Mouse (Mus musculus): ENCODE results near the gene Hamp2. TPM values are rescaled to one million over a fixed set of nuclear protein-coding genes. Genes with fewer than 3 reads are reported as not detected.
"Not testable (repeated sequence)": the region's sequence is repeated elsewhere in the genome, so short reads cannot be mapped to it uniquely, and the experiment has no call there.

The Hamp2 gene
- polyA plus RNA-seq (2014; fragmentation: Nextera tagmentation; extraction: Ambion mirVana) = not detected in 2 replicates

GRCm38 (mm10) chr7:30924581-30924980, at the start of gene Hamp2:
Gene Hamp2, minus strand, starts transcription at chr7:30924681.
- WGBS = 82% methylated on average over 2 of the region's 2 CpGs
- not testable (repeated sequence) for DNase-seq (ENCODE audit: low spot score)

GRCm38 (mm10) chr7:30973501-30974289, 49.2 kb upstream of the Hamp2 start, which contains the start of gene Fam187b:
Gene Fam187b, plus strand, starts transcription at chr7:30973790.
- peak within 1 kb of the TSS; percentile 59 for H3K4me2 ChIP-seq (ENCODE audit: low read depth, low read length)
- H3K9me3 ChIP-seq (replicated peaks; ENCODE audit: control insufficient read depth, low read length) = no peaks in the 10 kb centered on the region
- no peak within 1 kb of the TSS for H3K27ac ChIP-seq (replicated peaks; ENCODE audit: low read depth, low read length)
- peak within 1 kb of the TSS; percentile 53 for H3K9ac ChIP-seq (replicated peaks; ENCODE audit: low read length)
- peaks cover 20% of the 10 kb centered on the region for H3K27me3 ChIP-seq (ENCODE audit: control insufficient read depth, insufficient read depth, low read length)
- DNase-seq (ENCODE audit: low spot score) = peak; percentile 88
- no peaks in the 10 kb centered on the region for H3K4me1 ChIP-seq (ENCODE audit: control insufficient read depth, insufficient read depth, low read length)
- H3K36me3 ChIP-seq (replicated peaks; ENCODE audit: control insufficient read depth, insufficient read depth, low read depth, low read length) = no peaks in the 10 kb centered on the region
- 0% methylated on average over 36 of the region's 37 CpGs for WGBS
- ATAC-seq (replicated peaks; ENCODE audit: insufficient number of reproducible peaks, low FRiP score, low TSS enrichment, low read depth) = peak; percentile 83
- H3K4me3 ChIP-seq (ENCODE audit: low read depth, low read length) = peak within 1 kb of the TSS; percentile 39

More at GRCm38 (mm10) chr7:30924581-30924980, at the start of gene Hamp2:
- H3K9me3 ChIP-seq (replicated peaks; ENCODE audit: control insufficient read depth, low read length); ATAC-seq (replicated peaks; ENCODE audit: insufficient number of reproducible peaks, low FRiP score, low TSS enrichment, low read depth); H3K36me3 ChIP-seq (replicated peaks; ENCODE audit: control insufficient read depth, insufficient read depth, low read depth, low read length); H3K27me3 ChIP-seq (ENCODE audit: control insufficient read depth, insufficient read depth, low read length); H3K4me3 ChIP-seq (ENCODE audit: low read depth, low read length); H3K9ac ChIP-seq (replicated peaks; ENCODE audit: low read length); H3K4me1 ChIP-seq (ENCODE audit: control insufficient read depth, insufficient read depth, low read length); H3K4me2 ChIP-seq (ENCODE audit: low read depth, low read length); H3K27ac ChIP-seq (replicated peaks; ENCODE audit: low read depth, low read length): not testable (repeated sequence)

- 1% methylated on average over 19 of the region's 19 CpGs for WGBS
- Histone ChIP-seq H3K27ac (replicated peaks; ENCODE audit: low read depth, low read length) (no peak within 1 kb of the TSS), H3K36me3 (replicated peaks; ENCODE audit: control insufficient read depth, insufficient read depth, low read depth, low read length) (no peaks in the 10 kb centered on the region), H3K9ac (replicated peaks; ENCODE audit: low read length) (peak within 1 kb of the TSS; percentile 53), H3K27me3 (ENCODE audit: control insufficient read depth, insufficient read depth, low read length) (peaks cover 20% of the 10 kb centered on the region), H3K4me2 (ENCODE audit: low read depth, low read length) (peak within 1 kb of the TSS; percentile 59), H3K4me1 (ENCODE audit: control insufficient read depth, insufficient read depth, low read length) (no peaks in the 10 kb centered on the region), H3K4me3 (ENCODE audit: low read depth, low read length) (peak within 1 kb of the TSS; percentile 39), H3K9me3 (replicated peaks; ENCODE audit: control insufficient read depth, low read length) (no peaks in the 10 kb centered on the region)
- ATAC-seq (replicated peaks; ENCODE audit: insufficient number of reproducible peaks, low FRiP score, low TSS enrichment, low read depth) (peak; percentile 68), DNase-seq (ENCODE audit: low spot score) (peak; percentile 55)
These were observed 48.7 kb upstream of the Hamp2 start, which contains the start of gene Lsr for GRCm38 (mm10) chr7:30973251-30973500. Gene Lsr, minus strand, starts transcription at chr7:30973464.

GRCm38 (mm10) chr7:30972426-30973250, 48.2 kb upstream of the Hamp2 start:
- H3K9ac ChIP-seq (replicated peaks; ENCODE audit: low read length) = peak overlapping the region; percentile 53
- peak overlapping the region; percentile 59 for H3K4me2 ChIP-seq (ENCODE audit: low read depth, low read length)
- peaks cover 20% of the 10 kb centered on the region for H3K27me3 ChIP-seq (ENCODE audit: control insufficient read depth, insufficient read depth, low read length)
- peak overlapping the region; percentile 39 for H3K4me3 ChIP-seq (ENCODE audit: low read depth, low read length)
- no peaks in the 10 kb centered on the region for H3K4me1 ChIP-seq (ENCODE audit: control insufficient read depth, insufficient read depth, low read length)
- no peaks in the 10 kb centered on the region for H3K9me3 ChIP-seq (replicated peaks; ENCODE audit: control insufficient read depth, low read length)
- 0 out of 2 replicates have a peak, but pooled peaks have one; percentile 4 for ATAC-seq (replicated peaks; ENCODE audit: insufficient number of reproducible peaks, low FRiP score, low TSS enrichment, low read depth)
- WGBS = 4% methylated on average over 41 of the region's 41 CpGs
- H3K36me3 ChIP-seq (replicated peaks; ENCODE audit: control insufficient read depth, insufficient read depth, low read depth, low read length) = no peaks in the 10 kb centered on the region
- no peak for DNase-seq (ENCODE audit: low spot score)
- no peak overlapping the region for H3K27ac ChIP-seq (replicated peaks; ENCODE audit: low read depth, low read length)

GRCm38 (mm10) chr7:30971901-30972300, 47.4 kb upstream of the Hamp2 start:
- no peak overlapping the region for H3K4me2 ChIP-seq (ENCODE audit: low read depth, low read length)
- H3K9me3 ChIP-seq (replicated peaks; ENCODE audit: control insufficient read depth, low read length) = no peaks in the 10 kb centered on the region
- H3K9ac ChIP-seq (replicated peaks; ENCODE audit: low read length) = no peak overlapping the region
- WGBS = 91% methylated on average over 15 of the region's 15 CpGs
- no peaks in the 10 kb centered on the region for H3K36me3 ChIP-seq (replicated peaks; ENCODE audit: control insufficient read depth, insufficient read depth, low read depth, low read length)
- H3K27me3 ChIP-seq (ENCODE audit: control insufficient read depth, insufficient read depth, low read length) = peaks cover 20% of the 10 kb centered on the region
- no peak for DNase-seq (ENCODE audit: low spot score)
- H3K27ac ChIP-seq (replicated peaks; ENCODE audit: low read depth, low read length) = no peak overlapping the region
- H3K4me1 ChIP-seq (ENCODE audit: control insufficient read depth, insufficient read depth, low read length) = no peaks in the 10 kb centered on the region
- ATAC-seq (replicated peaks; ENCODE audit: insufficient number of reproducible peaks, low FRiP score, low TSS enrichment, low read depth) = no peak
- H3K4me3 ChIP-seq (ENCODE audit: low read depth, low read length) = peak overlapping the region; percentile 39; the same call in 1 of the 2 replicates

GRCm38 (mm10) chr7:30969174-30969573, 44.7 kb upstream of the Hamp2 start:
- WGBS = 70% methylated on average over 4 of the region's 4 CpGs
- Histone ChIP-seq H3K27ac (replicated peaks; ENCODE audit: low read depth, low read length) (no peak overlapping the region), H3K36me3 (replicated peaks; ENCODE audit: control insufficient read depth, insufficient read depth, low read depth, low read length) (no peaks in the 10 kb centered on the region), H3K4me1 (ENCODE audit: control insufficient read depth, insufficient read depth, low read length) (no peaks in the 10 kb centered on the region), H3K9me3 (replicated peaks; ENCODE audit: control insufficient read depth, low read length) (no peaks in the 10 kb centered on the region), H3K4me2 (ENCODE audit: low read depth, low read length) (no peak overlapping the region), H3K9ac (replicated peaks; ENCODE audit: low read length) (no peak overlapping the region), H3K4me3 (ENCODE audit: low read depth, low read length) (no peak overlapping the region), H3K27me3 (ENCODE audit: control insufficient read depth, insufficient read depth, low read length) (peaks cover 20% of the 10 kb centered on the region)
- no peak for DNase-seq (ENCODE audit: low spot score)
- no peak for ATAC-seq (replicated peaks; ENCODE audit: insufficient number of reproducible peaks, low FRiP score, low TSS enrichment, low read depth)

GRCm38 (mm10) chr7:30968611-30969010, 44.1 kb upstream of the Hamp2 start:
- DNase-seq (ENCODE audit: low spot score) (no peak), ATAC-seq (replicated peaks; ENCODE audit: insufficient number of reproducible peaks, low FRiP score, low TSS enrichment, low read depth) (no peak)
- H3K4me1 ChIP-seq (ENCODE audit: control insufficient read depth, insufficient read depth, low read length) = no peaks in the 10 kb centered on the region
- no peaks in the 10 kb centered on the region for H3K9me3 ChIP-seq (replicated peaks; ENCODE audit: control insufficient read depth, low read length)
- H3K4me2 ChIP-seq (ENCODE audit: low read depth, low read length) = no peak overlapping the region
- no peak overlapping the region for H3K27ac ChIP-seq (replicated peaks; ENCODE audit: low read depth, low read length)
- no peaks in the 10 kb centered on the region for H3K36me3 ChIP-seq (replicated peaks; ENCODE audit: control insufficient read depth, insufficient read depth, low read depth, low read length)
- no peak overlapping the region for H3K4me3 ChIP-seq (ENCODE audit: low read depth, low read length)
- H3K27me3 ChIP-seq (ENCODE audit: control insufficient read depth, insufficient read depth, low read length) = peaks cover 20% of the 10 kb centered on the region
- 96% methylated on average over 8 of the region's 8 CpGs for WGBS
- H3K9ac ChIP-seq (replicated peaks; ENCODE audit: low read length) = no peak overlapping the region

- peaks cover 1% of the 10 kb centered on the region; the same call in 1 of the 2 replicates for H3K27me3 ChIP-seq (ENCODE audit: control insufficient read depth, insufficient read depth, low read length)
- no peaks in the 10 kb centered on the region for H3K36me3 ChIP-seq (replicated peaks; ENCODE audit: control insufficient read depth, insufficient read depth, low read depth, low read length)
- H3K4me1 ChIP-seq (ENCODE audit: control insufficient read depth, insufficient read depth, low read length) = no peaks in the 10 kb centered on the region
- ATAC-seq (replicated peaks; ENCODE audit: insufficient number of reproducible peaks, low FRiP score, low TSS enrichment, low read depth) = no peak
- no peaks in the 10 kb centered on the region for H3K9me3 ChIP-seq (replicated peaks; ENCODE audit: control insufficient read depth, low read length)
- no peak overlapping the region for H3K4me3 ChIP-seq (ENCODE audit: low read depth, low read length)
- H3K9ac ChIP-seq (replicated peaks; ENCODE audit: low read length) = no peak overlapping the region
- DNase-seq (ENCODE audit: low spot score) = no peak
- 78% methylated on average over 3 of the region's 3 CpGs for WGBS
- H3K27ac ChIP-seq (replicated peaks; ENCODE audit: low read depth, low read length) = no peak overlapping the region
- no peak overlapping the region for H3K4me2 ChIP-seq (ENCODE audit: low read depth, low read length)
These were observed 42.2 kb upstream of the Hamp2 start for GRCm38 (mm10) chr7:30966657-30967056.

All from embryonic facial prominence, embryonic 11.5 days (tissue).